Mouse (Mus musculus) liver, embryonic 11.5 days (tissue): Measurements from ENCODE around the gene Ngf. TPM values are rescaled to one million over a fixed set of nuclear protein-coding genes. Genes with fewer than 3 reads are reported as not detected.

Experiments used
- ATAC-seq: fragments of 200-750 bp; cut with Nextera tagmentation; replicated peaks from 2 replicates; pipeline ENCODE4 v1.8.0; 2017; ENCODE audit warnings: moderate number of reproducible peaks, mild to moderate bottlenecking, moderate TSS enrichment, moderate library complexity; ENCODE audit not compliant: low FRiP score
- DNase-seq: peaks from one replicate; pipeline ENCODE4 v3.0.0-alpha.2; 2017; ENCODE audit warnings: low spot score
- H3K27ac ChIP-seq: fragments of 300-500 bp; sonication (generic); 2 replicates; pipeline ENCODE4 v1.5.1; 2014; ENCODE audit warnings: mild to moderate bottlenecking, low read depth, low read length, control low read depth
- H3K27me3 ChIP-seq: fragments of 300-500 bp; sonication (generic); replicated peaks from 2 replicates; pipeline ENCODE4 v1.6.1; 2014; ENCODE audit warnings: low read length, mixed read lengths; ENCODE audit not compliant: control insufficient read depth, insufficient read depth
- H3K36me3 ChIP-seq: fragments of 300-500 bp; sonication (generic); 2 replicates; pipeline ENCODE4 v1.6.1; 2014; ENCODE audit warnings: mild to moderate bottlenecking, low read length, moderate library complexity, mixed read lengths; ENCODE audit not compliant: control insufficient read depth, insufficient read depth
- H3K4me1 ChIP-seq: fragments of 300-500 bp; sonication (generic); replicated peaks from 2 replicates; pipeline ENCODE4 v1.6.1; 2014; ENCODE audit warnings: low read length, mixed read lengths; ENCODE audit not compliant: control insufficient read depth, insufficient read depth
- H3K4me2 ChIP-seq: fragments of 300-500 bp; sonication (generic); 2 replicates; pipeline ENCODE4 v1.6.1; 2014; ENCODE audit warnings: mild to moderate bottlenecking, control low read depth, moderate library complexity
- H3K4me3 ChIP-seq: fragments of 300-500 bp; sonication (generic); 2 replicates; pipeline ENCODE4 v1.5.1; 2014; ENCODE audit warnings: low read depth, low read length, control low read depth
- H3K9ac ChIP-seq: fragments of 300-500 bp; sonication (generic); 2 replicates; pipeline ENCODE4 v1.6.1; 2014; ENCODE audit warnings: low read depth, low read length, control low read depth
- H3K9me3 ChIP-seq: fragments of 300-500 bp; sonication (generic); 2 replicates; pipeline ENCODE4 v1.6.1; 2016; ENCODE audit warnings: low read length, inconsistent platforms, mixed read lengths; ENCODE audit not compliant: control insufficient read depth
- WGBS: fragments of 180-500 bp; shearing (Covaris S2); extraction: QIAGEN DNeasy Blood & Tissue Kit; methylation state at CpG from one replicate; pipeline ENCODE4 v1.1.7; 2014; 5-methylcytosine and 5-hydroxymethylcytosine counted together
- polyA plus RNA-seq: library from polyadenylated mRNA; unstranded; fragments of >200 nt; fragmentation: Nextera tagmentation; extraction: Ambion mirVana; gene quantifications from 2 replicates; pipeline ENCODE4 v1.2.1, GENCODE M21; 2014

The Ngf gene
- polyA plus RNA-seq, 1 experiment from 2014 or later, result not detected

- Histone ChIP-seq H3K4me3 (no peak overlapping the region), H3K27me3 (no peaks in the 10 kb centered on the region), H3K9me3 (no peaks in the 10 kb centered on the region), H3K4me2 (no peak overlapping the region), H3K4me1 (no peaks in the 10 kb centered on the region), H3K27ac (no peak overlapping the region), H3K9ac (no peak overlapping the region), H3K36me3 (no peaks in the 10 kb centered on the region)
- WGBS, result 69% methylated on average over 2 of the region's 2 CpGs
- no peak for DNase-seq
- ATAC-seq, result no peak
These were observed 30.3 kb downstream of the Ngf start for GRCm38 (mm10) chr3:102500031-102500430.

GRCm38 (mm10) chr3:102501186-102501585 is 31.5 kb downstream of the Ngf start:
- DNase-seq (no peak), ATAC-seq (no peak)
- Histone ChIP-seq H3K4me3 (no peak overlapping the region), H3K9me3 (no peaks in the 10 kb centered on the region), H3K4me1 (no peaks in the 10 kb centered on the region), H3K4me2 (no peak overlapping the region), H3K9ac (no peak overlapping the region), H3K36me3 (no peaks in the 10 kb centered on the region), H3K27ac (no peak overlapping the region), H3K27me3 (no peaks in the 10 kb centered on the region)
- 77% methylated on average over 4 of the region's 4 CpGs for WGBS

GRCm38 (mm10) chr3:102505129-102505528 is 35.4 kb downstream of the Ngf start:
- no peak for ATAC-seq
- no peaks in the 10 kb centered on the region for H3K27me3 ChIP-seq
- DNase-seq, result no peak
- H3K9me3 ChIP-seq, result no peaks in the 10 kb centered on the region
- H3K27ac ChIP-seq, result no peak overlapping the region
- H3K4me3 ChIP-seq, result no peak overlapping the region
- no peaks in the 10 kb centered on the region for H3K36me3 ChIP-seq
- H3K4me2 ChIP-seq, result no peak overlapping the region
- 79% methylated on average over 4 of the region's 4 CpGs for WGBS
- H3K4me1 ChIP-seq, result no peaks in the 10 kb centered on the region
- H3K9ac ChIP-seq, result no peak overlapping the region

- ATAC-seq (no peak), DNase-seq (no peak)
- Histone ChIP-seq H3K4me3 (no peak overlapping the region), H3K9ac (no peak overlapping the region), H3K36me3 (no peaks in the 10 kb centered on the region), H3K27ac (no peak overlapping the region), H3K4me2 (no peak overlapping the region), H3K27me3 (no peaks in the 10 kb centered on the region), H3K9me3 (no peaks in the 10 kb centered on the region), H3K4me1 (no peaks in the 10 kb centered on the region)
- WGBS, result 74% methylated on average over 12 of the region's 12 CpGs
These were observed 36.3 kb downstream of the Ngf start for GRCm38 (mm10) chr3:102506061-102506460.

- WGBS, result 80% methylated on average over 8 of the region's 8 CpGs
- Histone ChIP-seq H3K9me3 (no peaks in the 10 kb centered on the region), H3K27me3 (no peaks in the 10 kb centered on the region), H3K36me3 (no peaks in the 10 kb centered on the region), H3K27ac (no peak overlapping the region), H3K4me3 (no peak overlapping the region), H3K4me2 (no peak overlapping the region), H3K4me1 (no peaks in the 10 kb centered on the region), H3K9ac (no peak overlapping the region)
- DNase-seq (no peak), ATAC-seq (no peak)
These were observed 38.0 kb downstream of the Ngf start for GRCm38 (mm10) chr3:102507666-102508260.

- Histone ChIP-seq H3K4me2 (no peak overlapping the region), H3K27me3 (no peaks in the 10 kb centered on the region), H3K4me1 (no peaks in the 10 kb centered on the region), H3K36me3 (no peaks in the 10 kb centered on the region), H3K9ac (no peak overlapping the region), H3K4me3 (no peak overlapping the region), H3K27ac (no peak overlapping the region), H3K9me3 (no peaks in the 10 kb centered on the region)
- DNase-seq (no peak), ATAC-seq (no peak)
- 64% methylated on average over 9 of the region's 9 CpGs for WGBS
These were observed 38.7 kb downstream of the Ngf start for GRCm38 (mm10) chr3:102508455-102508854.

- Histone ChIP-seq H3K27me3 (no peaks in the 10 kb centered on the region), H3K4me1 (no peaks in the 10 kb centered on the region), H3K36me3 (no peaks in the 10 kb centered on the region), H3K27ac (no peak overlapping the region), H3K4me2 (no peak overlapping the region), H3K9ac (no peak overlapping the region), H3K4me3 (no peak overlapping the region), H3K9me3 (no peaks in the 10 kb centered on the region)
- ATAC-seq (no peak), DNase-seq (no peak)
- WGBS, result 66% methylated on average over 3 of the region's 3 CpGs
These were observed 39.9 kb downstream of the Ngf start for GRCm38 (mm10) chr3:102509601-102510000.

GRCm38 (mm10) chr3:102516937-102517336 is 47.2 kb downstream of the Ngf start:
- no peak overlapping the region for H3K4me3 ChIP-seq
- H3K27me3 ChIP-seq, result no peaks in the 10 kb centered on the region
- no peak overlapping the region for H3K4me2 ChIP-seq
- WGBS, result 62% methylated on average over 4 of the region's 4 CpGs
- no peaks in the 10 kb centered on the region for H3K9me3 ChIP-seq
- H3K27ac ChIP-seq, result no peak overlapping the region
- no peak overlapping the region for H3K9ac ChIP-seq
- ATAC-seq (no peak), DNase-seq (no peak)
- no peaks in the 10 kb centered on the region for H3K36me3 ChIP-seq
- H3K4me1 ChIP-seq, result no peaks in the 10 kb centered on the region

- Histone ChIP-seq H3K4me3 (no peak overlapping the region), H3K4me1 (no peaks in the 10 kb centered on the region), H3K9me3 (no peaks in the 10 kb centered on the region), H3K27ac (no peak overlapping the region), H3K4me2 (no peak overlapping the region), H3K36me3 (no peaks in the 10 kb centered on the region), H3K9ac (no peak overlapping the region), H3K27me3 (no peaks in the 10 kb centered on the region)
- 69% methylated on average over 5 of the region's 5 CpGs for WGBS
- ATAC-seq (no peak), DNase-seq (no peak)
These were observed 51.3 kb downstream of the Ngf start for GRCm38 (mm10) chr3:102521061-102521460.
